Mouse (Mus musculus) liver, embryonic 18 days (tissue): ENCODE measurements around the gene Gde1. TPM values are rescaled to one million over a fixed set of nuclear protein-coding genes. Genes with fewer than 3 reads are reported as not detected.

Experiments used
- polyA plus RNA-seq: library from polyadenylated mRNA; depleted of rRNA; stranded (reverse); fragments of >200 nt; gene quantifications from 2 replicates; pipeline ENCODE4 v1.2.3, GENCODE M21; 2012; rRNA removed

The Gde1 gene
- 27.6 and 28.6 TPM in 2 replicates for polyA plus RNA-seq

GRCm38 (mm10) chr7:118705101-118705961 lies at the start of gene Gde1:
Gene Gde1, minus strand, starts transcription at chr7:118705778.

GRCm38 (mm10) chr7:118739975-118740531 lies 34.5 kb upstream of the Gde1 start, which contains the start of gene Vps35l:
Gene Vps35l, plus strand, starts transcription at chr7:118740226.

GRCm38 (mm10) chr7:118712228-118713173 lies 6.9 kb upstream of the Gde1 start, which contains the start of gene Ccp110:
Gene Ccp110, plus strand, starts transcription at chr7:118712552.

Other genes starting within 250 kb of the Gde1 start
- gene Itpripl2, start 213.8 kb downstream of the Gde1 start, polyA plus RNA-seq: 2.7 TPM in 2 replicates
- gene Coq7, start 172.4 kb downstream of the Gde1 start, polyA plus RNA-seq: 26.3 and 26.4 TPM in 2 replicates
- 0.82 and 1.3 TPM in 2 replicates for gene Tmc7, start 121.0 kb downstream of the Gde1 start, polyA plus RNA-seq
- gene Tmc5, start 108.5 kb downstream of the Gde1 start, polyA plus RNA-seq: 0.10 and 0.17 TPM in 2 replicates
- gene Ccp110, start 6.8 kb upstream of the Gde1 start, polyA plus RNA-seq: 6.0 and 6.7 TPM in 2 replicates
- 21.1 and 22.7 TPM in 2 replicates for gene Vps35l, start 34.4 kb upstream of the Gde1 start, polyA plus RNA-seq
- gene Iqck, start 150.0 kb upstream of the Gde1 start, polyA plus RNA-seq: 0.26 and 0.34 TPM in 2 replicates
- 8.2 and 8.4 TPM in 2 replicates for gene Knop1, start 150.5 kb upstream of the Gde1 start, polyA plus RNA-seq